Mouse (Mus musculus): ENCODE measurements at regions not wholly inside any gene's neighbourhood (a gene's known extent, or its start where the extent isn't known, plus 50 kb on each side); places are given as distances from the start of the nearest gene placed in this dataset.
A peak's percentile ranks its signal among the peaks of the same experiment; 100 is the strongest.
"Not testable (repeated sequence)": the region's sequence is repeated elsewhere in the genome, so short reads cannot be mapped to it uniquely, and the experiment has no call there.

DNA sequence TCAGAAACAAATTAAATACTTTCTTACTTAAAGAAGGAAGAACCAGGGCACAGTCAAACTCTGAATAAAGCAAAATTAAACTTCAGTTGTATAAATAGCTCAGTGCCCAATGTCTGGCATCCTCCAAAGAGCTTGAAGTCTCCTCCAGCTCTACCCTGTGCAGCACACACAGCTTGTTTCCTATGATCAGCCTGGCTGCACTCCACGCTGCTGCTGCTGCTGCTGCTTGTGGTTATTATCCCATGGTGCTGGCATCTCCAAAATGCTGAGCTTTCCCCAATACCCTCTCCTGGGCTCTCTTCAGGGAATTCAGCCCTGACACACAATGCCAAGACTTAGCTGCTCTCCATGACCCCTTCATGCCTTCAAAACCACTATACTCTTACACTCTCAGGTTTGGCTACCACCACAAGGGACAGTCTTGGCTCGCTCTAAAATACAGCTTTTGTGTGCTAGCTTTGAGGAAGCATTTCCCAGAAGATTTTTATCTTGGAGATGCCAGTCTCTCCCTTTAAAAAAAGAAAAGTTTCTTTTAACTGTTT, 121.0 kb downstream of the Rab10 start:
- DNase-seq (ENCODE audit: low spot score in 2 of 2): not testable (repeated sequence)

DNA sequence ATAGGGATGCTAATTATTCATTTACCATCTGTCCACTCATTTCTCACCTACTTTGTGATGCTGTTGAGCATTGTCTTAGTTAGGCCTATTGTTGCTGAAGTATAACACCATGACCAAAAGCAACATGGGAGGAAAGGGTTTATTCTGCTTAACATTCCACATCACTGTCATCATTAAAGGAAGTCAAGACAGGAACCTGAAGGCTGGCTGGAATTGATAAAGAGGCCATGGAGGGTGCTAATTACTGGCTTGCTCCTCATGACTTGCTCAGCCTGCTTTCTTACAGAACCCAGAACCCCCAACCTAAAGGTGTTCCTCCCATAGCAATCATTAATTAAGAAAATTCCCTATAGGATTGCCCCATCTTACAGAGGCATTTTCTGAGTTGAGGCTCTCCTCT, 121.6 kb downstream of the Rab10 start:
- DNase-seq (ENCODE audit: low spot score in 2 of 2): no peak

- no peak for DNase-seq (ENCODE audit: low spot score in 2 of 2)
These were observed 136.4 kb downstream of the Rab10 start for GRCm38 (mm10) chr12:3173325-3173724.

DNA sequence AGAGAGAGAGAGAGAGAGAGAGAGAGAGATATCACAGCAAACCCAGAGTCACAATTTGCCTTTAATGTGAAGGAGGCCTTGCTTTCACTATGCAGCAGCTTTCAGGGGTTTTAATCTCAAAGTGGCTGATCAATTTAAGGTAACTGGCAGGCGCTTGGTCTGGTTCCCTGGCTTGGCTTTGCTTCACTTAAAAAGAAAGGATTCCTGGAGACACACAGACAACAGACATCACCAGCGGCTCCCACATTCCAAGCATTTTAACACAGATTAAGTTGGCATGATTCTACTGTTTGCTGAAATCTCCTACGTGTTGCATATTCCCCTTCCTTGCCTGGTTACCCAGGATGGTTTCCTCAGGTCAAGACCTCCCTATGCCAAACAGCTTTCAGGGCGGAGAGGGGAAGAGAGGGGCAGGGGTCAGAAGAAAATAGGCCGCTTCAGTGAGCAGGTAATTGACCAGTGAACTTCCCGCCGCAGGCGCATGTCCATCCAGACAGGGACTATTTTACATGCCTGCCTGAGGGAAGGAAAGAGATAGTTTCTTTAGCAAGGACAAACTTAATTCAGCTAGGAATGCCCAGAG, 140.0 kb downstream of the Rab10 start:
- DNase-seq (ENCODE audit: low spot score in 2 of 2): not testable (repeated sequence)

DNA sequence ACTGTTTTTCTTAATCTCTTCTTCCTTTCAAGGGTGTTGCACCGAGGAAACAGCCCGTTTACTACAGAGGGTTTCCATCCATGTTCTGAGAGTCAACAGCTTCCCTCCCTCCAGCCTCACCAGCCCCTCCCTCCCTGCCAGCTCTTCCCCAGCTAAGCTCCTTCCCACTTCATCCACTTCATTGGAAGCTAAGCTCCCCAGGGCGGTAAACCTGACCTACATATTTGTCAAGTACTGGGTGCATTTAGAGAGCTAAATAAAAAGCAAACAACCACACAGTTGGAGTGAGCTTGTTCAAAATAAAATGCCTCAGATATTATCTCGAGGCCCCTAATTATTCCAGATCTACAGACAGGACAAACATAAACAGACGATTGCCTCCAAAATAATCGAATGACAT, 148.1 kb downstream of the Rab10 start:
- not testable (repeated sequence) for DNase-seq (ENCODE audit: low spot score in 2 of 2)

GRCm38 (mm10) chr12:3158771-3159170, 151.0 kb downstream of the Rab10 start:
- not testable (repeated sequence) for DNase-seq (ENCODE audit: low spot score in 2 of 2)

DNA sequence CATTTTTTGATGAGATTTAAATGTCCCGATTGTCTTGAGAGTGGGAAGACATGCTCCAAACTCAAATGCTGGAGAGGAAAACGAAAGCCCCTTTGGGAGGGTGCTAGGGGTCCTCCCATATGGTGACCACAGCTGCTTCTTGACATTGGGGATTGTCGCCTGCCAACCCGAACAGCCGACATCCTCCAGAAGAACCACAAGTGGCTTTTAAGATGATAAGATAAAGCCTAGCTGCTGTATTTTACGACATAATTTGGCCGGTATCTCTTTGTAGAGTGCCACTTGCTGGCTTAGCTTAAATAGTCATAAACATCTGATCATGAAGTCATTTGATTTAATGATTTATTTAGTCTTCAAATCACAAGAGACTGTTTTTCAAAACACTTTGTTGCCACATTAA, 156.1 kb downstream of the Rab10 start:
- DNase-seq (ENCODE audit: low spot score in 2 of 2): not testable (repeated sequence)

- not testable (repeated sequence) for DNase-seq (ENCODE audit: low spot score in 2 of 2)
These were observed 177.2 kb downstream of the Rab10 start for GRCm38 (mm10) chr12:3132553-3132952.

- DNase-seq (ENCODE audit: low spot score in 2 of 2): not testable (repeated sequence)
These were observed 178.5 kb downstream of the Rab10 start for GRCm38 (mm10) chr12:3131149-3131751.

GRCm38 (mm10) chr12:3127336-3127735, 182.4 kb downstream of the Rab10 start:
- DNase-seq (ENCODE audit: low spot score in 2 of 2): not testable (repeated sequence)

- DNase-seq (ENCODE audit: low spot score in 2 of 2): no peak
These were observed 185.7 kb downstream of the Rab10 start for GRCm38 (mm10) chr12:3124036-3124435.

DNA sequence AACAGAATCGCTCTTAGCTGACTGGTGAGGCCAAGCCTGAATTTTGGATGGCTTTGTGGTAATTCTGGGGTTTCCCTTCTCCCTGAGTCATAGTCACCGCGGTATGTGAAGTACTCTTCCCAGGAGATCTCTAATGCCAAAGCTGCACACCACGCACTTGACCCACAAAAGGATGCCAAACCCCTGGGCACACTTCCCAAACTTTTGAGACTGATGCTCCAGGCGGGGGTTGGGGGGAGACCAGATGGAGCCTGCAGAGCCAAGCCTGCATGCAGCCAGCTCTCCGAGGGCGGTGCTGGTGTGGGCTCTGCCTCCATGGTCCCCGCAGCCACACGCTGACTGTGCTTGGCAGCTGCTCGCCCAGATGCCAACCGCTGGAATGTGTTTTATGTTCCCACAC, 199.2 kb downstream of the Rab10 start:
- not testable (repeated sequence) for DNase-seq (ENCODE audit: low spot score in 2 of 2)

GRCm38 (mm10) chr12:3109671-3110070, 200.1 kb downstream of the Rab10 start:
- DNase-seq (ENCODE audit: low spot score in 2 of 2): peak; percentile 24 to 28

GRCm38 (mm10) chr12:3101963-3102362, 207.8 kb downstream of the Rab10 start:
- not testable (repeated sequence) for DNase-seq (ENCODE audit: low spot score in 2 of 2)

- DNase-seq (ENCODE audit: low spot score in 2 of 2): peak; percentile 49 to 71
These were observed 211.6 kb downstream of the Rab10 start for GRCm38 (mm10) chr12:3098175-3098574.

DNA sequence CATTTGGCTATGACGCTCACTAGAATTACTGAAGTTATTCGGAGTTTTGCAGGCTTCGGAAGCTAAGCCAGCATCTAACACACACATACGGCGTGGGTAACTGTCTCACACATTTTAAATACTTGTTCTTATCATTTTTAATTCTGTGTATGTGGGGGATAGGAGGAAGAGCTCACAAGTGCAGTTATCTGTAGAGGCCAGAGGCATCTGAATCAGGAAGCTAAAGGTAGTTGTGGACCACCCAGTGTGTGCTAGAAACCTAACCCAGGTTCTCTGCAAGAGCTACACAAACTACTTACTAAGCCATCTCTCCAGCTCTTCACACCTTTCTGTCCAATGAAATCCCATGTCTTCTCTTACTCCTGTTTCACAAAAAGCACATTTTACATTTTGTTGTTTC, 215.3 kb downstream of the Rab10 start:
- no peak for DNase-seq (ENCODE audit: low spot score in 2 of 2)

DNA sequence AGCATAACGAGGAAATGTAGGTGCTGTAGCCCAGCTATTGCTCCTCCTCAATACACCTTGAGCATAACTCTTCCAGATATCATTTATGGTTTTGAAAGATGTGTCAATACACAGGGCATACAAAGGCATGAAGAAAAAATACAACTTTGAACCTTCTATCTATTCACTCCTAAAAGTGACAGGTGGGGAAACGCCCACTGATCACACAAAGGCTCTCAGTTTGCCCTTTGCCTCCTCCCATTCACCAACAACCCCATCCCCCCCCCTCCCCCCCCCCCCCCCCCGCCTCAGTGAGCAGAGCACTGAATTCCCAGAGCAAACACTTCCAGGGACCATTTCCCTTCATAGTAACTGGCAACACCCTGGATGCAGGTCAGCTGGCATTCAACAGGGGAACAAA, 216.8 kb downstream of the Rab10 start:
- not testable (repeated sequence) for DNase-seq (ENCODE audit: low spot score in 2 of 2)

DNA sequence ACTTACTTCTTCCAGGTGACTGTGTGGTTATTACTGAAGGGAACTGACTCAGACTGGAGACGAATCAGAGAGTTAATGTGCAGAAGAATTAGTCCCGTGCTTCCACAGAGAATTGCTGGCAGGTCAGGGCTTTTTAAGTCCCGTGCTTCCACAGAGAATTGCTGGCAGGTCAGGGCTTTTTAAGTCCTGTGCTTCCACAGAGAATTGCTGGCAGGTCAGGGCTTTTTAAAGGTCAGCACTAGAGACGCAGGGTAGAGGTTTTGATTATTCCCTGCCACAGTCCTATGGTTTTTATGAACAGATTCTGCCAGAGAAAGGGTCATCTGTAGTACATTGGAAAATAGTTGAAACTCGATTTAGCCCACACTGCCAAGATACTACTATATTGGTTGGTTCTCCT, 260.2 kb downstream of the Rab10 start:
- DNase-seq (ENCODE audit: low spot score in 2 of 2): not testable (repeated sequence)

DNA sequence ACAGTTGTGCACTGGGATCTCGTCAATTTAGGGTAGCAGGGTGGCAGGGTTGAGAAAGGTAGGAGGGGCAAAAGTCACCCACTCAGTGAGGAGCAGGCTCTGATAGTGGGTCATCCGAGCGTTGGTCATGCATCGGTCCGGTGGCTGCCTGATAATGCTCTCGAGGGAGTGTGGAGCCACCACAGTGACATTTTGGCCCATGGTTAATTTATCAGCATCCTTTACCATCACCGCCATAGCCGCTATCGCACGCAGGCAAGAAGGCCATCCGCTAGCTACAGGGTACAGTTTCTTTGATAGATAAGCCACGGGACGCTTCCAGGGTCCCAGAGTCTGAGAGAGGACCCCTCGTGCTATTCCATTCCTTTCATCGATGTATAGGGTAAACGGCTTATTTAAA, 291.3 kb downstream of the Rab10 start:
- not testable (repeated sequence) for DNase-seq (ENCODE audit: low spot score in 2 of 2)

GRCm38 (mm10) chr12:3016777-3017176, 293.0 kb downstream of the Rab10 start:
- not testable (repeated sequence) for DNase-seq (ENCODE audit: low spot score in 2 of 2)
